Mouse (Mus musculus): ENCODE data around the gene Ano10. TPM values are rescaled to one million over a fixed set of nuclear protein-coding genes. Genes with fewer than 3 reads are reported as not detected.

Gene Ano10
- total and polyA plus RNA-seq, 2 experiments from 2014 or later = 34.5 to 48.6 TPM

- no peaks in the 10 kb centered on the region for H3K36me3 ChIP-seq (ENCODE audit: insufficient read depth, low read length)
- no peak overlapping the region for H3K9ac ChIP-seq (replicated peaks; ENCODE audit: low read length)
- H3K4me3 ChIP-seq (ENCODE audit: low read length) = no peak overlapping the region
- H3K4me1 ChIP-seq (ENCODE audit: insufficient read depth, low read length) = no peaks in the 10 kb centered on the region
- no peak for TF ChIP-seq CTCF (IDR thresholded peaks at IDR 0.05; ENCODE audit: low read depth)
- no peak overlapping the region for H3K27ac ChIP-seq
- 91% methylated on average over 3 of the region's 3 CpGs for WGBS
- no peaks in the 10 kb centered on the region for H3K9me3 ChIP-seq (ENCODE audit: low read length)
- no peak overlapping the region for H3K4me2 ChIP-seq (ENCODE audit: low read depth, low read length)
- no peak for ATAC-seq
- H3K27me3 ChIP-seq (ENCODE audit: insufficient read depth, low read length) = no peaks in the 10 kb centered on the region
- no peak for DNase-seq (ENCODE audit: low spot score)
These were observed 109.9 kb downstream of the Ano10 start for GRCm38 (mm10) chr9:122184329-122184728.

GRCm38 (mm10) chr9:122183074-122183473 is 111.1 kb downstream of the Ano10 start:
- no peaks in the 10 kb centered on the region for H3K9me3 ChIP-seq (ENCODE audit: low read length)

GRCm38 (mm10) chr9:122180105-122180504 is 114.1 kb downstream of the Ano10 start:
- Histone ChIP-seq H3K4me2 (ENCODE audit: low read depth, low read length) (no peak overlapping the region), H3K9ac (replicated peaks; ENCODE audit: low read length) (no peak overlapping the region)
- no peak for DNase-seq (ENCODE audit: low spot score)

More at GRCm38 (mm10) chr9:122183074-122183473, 111.1 kb downstream of the Ano10 start:
- no peak for TF ChIP-seq CTCF (IDR thresholded peaks at IDR 0.05; ENCODE audit: low read depth)
- Histone ChIP-seq H3K27me3 (ENCODE audit: insufficient read depth, low read length) (no peaks in the 10 kb centered on the region), H3K9ac (replicated peaks; ENCODE audit: low read length) (no peak overlapping the region), H3K4me3 (ENCODE audit: low read length) (no peak overlapping the region), H3K27ac (no peak overlapping the region), H3K4me1 (ENCODE audit: insufficient read depth, low read length) (no peaks in the 10 kb centered on the region), H3K36me3 (ENCODE audit: insufficient read depth, low read length) (no peaks in the 10 kb centered on the region), H3K4me2 (ENCODE audit: low read depth, low read length) (no peak overlapping the region)
- ATAC-seq (no peak), DNase-seq (ENCODE audit: low spot score) (no peak)
- WGBS = 81% methylated on average over 4 of the region's 4 CpGs

GRCm38 (mm10) chr9:122178427-122178826 is 115.8 kb downstream of the Ano10 start:
- DNase-seq (ENCODE audit: low spot score) = no peak
- Histone ChIP-seq H3K27ac (no peak overlapping the region), H3K4me2 (ENCODE audit: low read depth, low read length) (no peak overlapping the region), H3K4me1 (ENCODE audit: insufficient read depth, low read length) (no peaks in the 10 kb centered on the region), H3K36me3 (ENCODE audit: insufficient read depth, low read length) (no peaks in the 10 kb centered on the region), H3K9ac (replicated peaks; ENCODE audit: low read length) (no peak overlapping the region), H3K27me3 (ENCODE audit: insufficient read depth, low read length) (no peaks in the 10 kb centered on the region), H3K9me3 (ENCODE audit: low read length) (no peaks in the 10 kb centered on the region), H3K4me3 (ENCODE audit: low read length) (no peak overlapping the region)
- 63% methylated on average over 4 of the region's 4 CpGs for WGBS
- no peak for ATAC-seq
- no peak for TF ChIP-seq CTCF (IDR thresholded peaks at IDR 0.05; ENCODE audit: low read depth)

More at GRCm38 (mm10) chr9:122180105-122180504, 114.1 kb downstream of the Ano10 start:
- H3K9me3 ChIP-seq (ENCODE audit: low read length) = no peaks in the 10 kb centered on the region
- no peaks in the 10 kb centered on the region for H3K36me3 ChIP-seq (ENCODE audit: insufficient read depth, low read length)
- no peak overlapping the region for H3K4me3 ChIP-seq (ENCODE audit: low read length)
- no peaks in the 10 kb centered on the region for H3K4me1 ChIP-seq (ENCODE audit: insufficient read depth, low read length)
- H3K27me3 ChIP-seq (ENCODE audit: insufficient read depth, low read length) = no peaks in the 10 kb centered on the region
- WGBS = 77% methylated on average over 3 of the region's 3 CpGs
- no peak for TF ChIP-seq CTCF (IDR thresholded peaks at IDR 0.05; ENCODE audit: low read depth)
- no peak for ATAC-seq
- no peak overlapping the region for H3K27ac ChIP-seq

- Histone ChIP-seq H3K4me3 (ENCODE audit: low read length) (no peak overlapping the region), H3K9ac (replicated peaks; ENCODE audit: low read length) (no peak overlapping the region), H3K27me3 (ENCODE audit: insufficient read depth, low read length) (no peaks in the 10 kb centered on the region), H3K36me3 (ENCODE audit: insufficient read depth, low read length) (no peaks in the 10 kb centered on the region), H3K27ac (no peak overlapping the region), H3K4me1 (ENCODE audit: insufficient read depth, low read length) (no peaks in the 10 kb centered on the region), H3K9me3 (ENCODE audit: low read length) (no peaks in the 10 kb centered on the region), H3K4me2 (ENCODE audit: low read depth, low read length) (no peak overlapping the region)
- WGBS = 77% methylated on average over 7 of the region's 7 CpGs
- no peak for ATAC-seq
- TF ChIP-seq CTCF (IDR thresholded peaks at IDR 0.05; ENCODE audit: low read depth) = no peak
- DNase-seq (ENCODE audit: low spot score) = no peak
These were observed 116.7 kb downstream of the Ano10 start for GRCm38 (mm10) chr9:122177256-122178220.

GRCm38 (mm10) chr9:122174723-122175122 is 119.5 kb downstream of the Ano10 start:
- DNase-seq (ENCODE audit: low spot score) (no peak), ATAC-seq (no peak)
- WGBS = 83% methylated on average over 6 of the region's 6 CpGs
- Histone ChIP-seq H3K9me3 (ENCODE audit: low read length) (no peaks in the 10 kb centered on the region), H3K4me2 (ENCODE audit: low read depth, low read length) (no peak overlapping the region), H3K27me3 (ENCODE audit: insufficient read depth, low read length) (no peaks in the 10 kb centered on the region), H3K4me3 (ENCODE audit: low read length) (no peak overlapping the region), H3K36me3 (ENCODE audit: insufficient read depth, low read length) (peaks cover 9% of the 10 kb centered on the region; the same call in 1 of the 2 replicates), H3K4me1 (ENCODE audit: insufficient read depth, low read length) (no peaks in the 10 kb centered on the region), H3K27ac (no peak overlapping the region), H3K9ac (replicated peaks; ENCODE audit: low read length) (no peak overlapping the region)
- TF ChIP-seq CTCF (IDR thresholded peaks at IDR 0.05; ENCODE audit: low read depth) = no peak
